Mouse (Mus musculus) neural tube, embryonic 14.5 days (tissue): Measurements from ENCODE around the gene Gm15080. TPM values are rescaled to one million over a fixed set of nuclear protein-coding genes. Genes with fewer than 3 reads are reported as not detected.
"Not testable (repeated sequence)": the region's sequence is repeated elsewhere in the genome, so short reads cannot be mapped to it uniquely, and the experiment has no call there.

Experiments used
- ATAC-seq: fragments of 200-750 bp; cut with Nextera tagmentation; 2 replicates; pipeline ENCODE4 v1.8.0; 2017; ENCODE audit warnings: low read depth, mild to moderate bottlenecking, moderate TSS enrichment, moderate library complexity
- H3K27ac ChIP-seq: fragments of 300-500 bp; sonication (generic); 2 replicates; pipeline ENCODE4 v1.5.1; 2014; ENCODE audit warnings: low read depth, mild to moderate bottlenecking, control low read depth, low read length, moderate library complexity, mixed read lengths
- H3K27me3 ChIP-seq: fragments of 300-500 bp; sonication (generic); 2 replicates; pipeline ENCODE4 v1.6.1; 2014; ENCODE audit warnings: low read length; ENCODE audit not compliant: control insufficient read depth, insufficient read depth
- H3K36me3 ChIP-seq: fragments of 300-500 bp; sonication (generic); 2 replicates; pipeline ENCODE4 v1.6.1; 2014; ENCODE audit warnings: low read length, mixed read lengths; ENCODE audit not compliant: control insufficient read depth, insufficient read depth
- H3K4me1 ChIP-seq: fragments of 300-500 bp; sonication (generic); 2 replicates; pipeline ENCODE4 v1.6.1; 2014; ENCODE audit warnings: low read length; ENCODE audit not compliant: control insufficient read depth, insufficient read depth
- H3K4me2 ChIP-seq: fragments of 300-500 bp; sonication (generic); 2 replicates; pipeline ENCODE4 v1.6.1; 2014; ENCODE audit warnings: mild to moderate bottlenecking, low read depth, low read length, control low read depth
- H3K4me3 ChIP-seq: fragments of 300-500 bp; sonication (generic); 2 replicates; pipeline ENCODE4 v1.5.1; 2014; ENCODE audit warnings: low read depth, low read length, control low read depth, mixed read lengths
- H3K9ac ChIP-seq: fragments of 300-500 bp; sonication (generic); replicated peaks from 2 replicates; pipeline ENCODE4 v1.6.1; 2014; ENCODE audit warnings: low read depth, mild to moderate bottlenecking, control low read depth, low read length, mixed read lengths
- H3K9me3 ChIP-seq: fragments of 300-500 bp; sonication (generic); 2 replicates; pipeline ENCODE4 v1.6.1; 2016; ENCODE audit warnings: low read length; ENCODE audit not compliant: control insufficient read depth
- WGBS: fragments of 180-500 bp; shearing (Covaris S2); extraction: QIAGEN DNeasy Blood & Tissue Kit; methylation state at CpG from one replicate; pipeline ENCODE4 v1.1.7; 2014; 5-methylcytosine and 5-hydroxymethylcytosine counted together
- polyA plus RNA-seq: library from polyadenylated mRNA; unstranded; fragments of >200 nt; fragmentation: Nextera tagmentation; extraction: Ambion mirVana; gene quantifications from 2 replicates; pipeline ENCODE4 v1.2.1, GENCODE M21; 2014

Gm15080 gene
- not detected in 2 replicates for polyA plus RNA-seq

GRCm38 (mm10) chrX:147992693-147993092 lies at the start of gene Gm15080:
Gene Gm15080 (plus strand): TSS chrX:147992993.
- H3K4me1 ChIP-seq, H3K9ac ChIP-seq, H3K9me3 ChIP-seq, H3K4me2 ChIP-seq, H3K27ac ChIP-seq, H3K36me3 ChIP-seq, H3K4me3 ChIP-seq, H3K27me3 ChIP-seq, ATAC-seq: not testable (repeated sequence)
- WGBS = 100% methylated on average over 1 of the region's 5 CpGs

Other genes with a start within 250 kb of the Gm15080 start
- not detected in 2 replicates for gene Gm15128, start 227.0 kb upstream of the Gm15080 start, polyA plus RNA-seq
- not detected in 2 replicates for gene Gm15107, start 187.7 kb downstream of the Gm15080 start, polyA plus RNA-seq